Mouse (Mus musculus) gastrocnemius, postnatal 25 days (tissue): ENCODE measurements at regions not wholly inside any gene's neighbourhood (a gene's known extent, or its start where the extent isn't known, plus 50 kb on each side); places are given as distances from the start of the nearest gene placed in this dataset.

Experiments
- DNase-seq: peaks from one replicate; pipeline ENCODE4 v3.0.0; 2022

- no peak for DNase-seq
These were observed 398.6 kb downstream of the Brinp2 start for GRCm38 (mm10) chr1:157957506-157957905.

- no peak for DNase-seq
These were observed 391.7 kb downstream of the Brinp2 start for GRCm38 (mm10) chr1:157964461-157964860.

DNA sequence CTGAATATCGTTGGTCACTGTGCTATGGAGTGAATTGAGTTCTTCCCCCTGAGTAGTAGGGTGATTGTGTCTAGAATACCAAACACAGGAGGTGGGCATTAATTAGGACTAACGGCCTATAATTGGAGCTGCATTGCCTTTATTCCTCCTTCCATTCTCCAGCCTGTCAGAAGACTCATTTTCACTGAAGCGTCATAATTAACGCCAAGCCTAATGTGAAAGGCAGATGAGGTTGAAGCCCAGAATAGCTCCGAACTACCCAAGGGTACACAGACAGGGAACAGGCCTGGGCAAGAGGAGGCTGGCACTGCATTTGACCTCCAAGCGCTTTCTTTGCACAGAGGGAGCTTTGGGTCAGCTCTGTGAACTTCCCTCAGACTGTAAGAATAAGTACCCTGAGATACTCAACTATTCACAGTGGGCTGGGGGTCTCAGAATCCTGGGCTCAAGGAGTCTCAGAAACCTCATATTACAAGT is 386.5 kb downstream of the Brinp2 start:
- no peak for DNase-seq

- DNase-seq, result no peak
These were observed 382.5 kb downstream of the Brinp2 start for GRCm38 (mm10) chr1:157973373-157974232.

- DNase-seq, result no peak
These were observed 381.5 kb downstream of the Brinp2 start for GRCm38 (mm10) chr1:157974656-157975055.

- no peak for DNase-seq
These were observed 337.0 kb downstream of the Brinp2 start for GRCm38 (mm10) chr1:158019161-158019560.

- peak; percentile 35 for DNase-seq
These were observed 316.4 kb downstream of the Brinp2 start for GRCm38 (mm10) chr1:158039756-158040155.

DNA sequence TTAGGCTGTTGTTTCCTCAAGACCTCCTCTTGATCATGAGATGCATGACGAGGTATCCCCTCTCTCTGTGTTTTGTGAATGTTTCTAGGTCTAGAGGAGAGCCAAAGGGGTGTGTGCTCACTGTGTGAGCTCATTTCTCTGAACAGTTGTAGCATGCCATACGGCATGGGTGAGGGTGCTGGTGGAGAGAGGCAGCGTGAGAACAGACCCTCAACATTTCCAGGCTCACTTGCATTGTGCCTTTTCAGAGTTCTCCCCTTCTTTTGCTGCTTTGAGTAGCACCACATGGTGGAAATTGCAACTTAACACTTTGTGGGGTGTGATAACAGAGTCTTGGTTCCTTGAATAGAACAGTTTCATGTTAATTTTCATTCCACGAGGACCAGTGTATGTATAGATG is 315.8 kb downstream of the Brinp2 start:
- DNase-seq, result no peak

DNA sequence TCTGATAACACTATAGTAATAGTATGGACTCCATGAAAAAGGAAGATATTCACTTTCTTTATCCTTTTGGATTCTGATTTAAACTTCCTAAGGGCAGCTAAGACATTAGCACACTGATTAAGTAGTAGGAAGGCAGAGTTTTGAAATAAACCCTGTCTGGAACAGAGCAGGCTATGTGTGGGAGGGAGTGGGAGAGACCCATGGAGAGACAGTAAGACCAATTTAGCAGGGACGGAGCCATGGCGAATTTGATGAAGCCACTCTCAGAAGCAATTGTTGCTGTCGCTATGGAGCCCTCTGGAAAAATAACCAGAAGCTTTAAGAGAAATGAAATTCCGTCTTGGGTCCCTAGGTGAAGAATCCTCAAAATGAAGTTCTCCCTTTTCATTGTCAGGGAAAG is 303.5 kb downstream of the Brinp2 start:
- no peak for DNase-seq

GRCm38 (mm10) chr1:158054961-158055360 is 301.2 kb downstream of the Brinp2 start:
- DNase-seq, result no peak

GRCm38 (mm10) chr1:158056994-158057630 is 299.0 kb downstream of the Brinp2 start:
- no peak for DNase-seq

- DNase-seq, result no peak
These were observed 298.3 kb downstream of the Brinp2 start for GRCm38 (mm10) chr1:158057789-158058188.

DNA sequence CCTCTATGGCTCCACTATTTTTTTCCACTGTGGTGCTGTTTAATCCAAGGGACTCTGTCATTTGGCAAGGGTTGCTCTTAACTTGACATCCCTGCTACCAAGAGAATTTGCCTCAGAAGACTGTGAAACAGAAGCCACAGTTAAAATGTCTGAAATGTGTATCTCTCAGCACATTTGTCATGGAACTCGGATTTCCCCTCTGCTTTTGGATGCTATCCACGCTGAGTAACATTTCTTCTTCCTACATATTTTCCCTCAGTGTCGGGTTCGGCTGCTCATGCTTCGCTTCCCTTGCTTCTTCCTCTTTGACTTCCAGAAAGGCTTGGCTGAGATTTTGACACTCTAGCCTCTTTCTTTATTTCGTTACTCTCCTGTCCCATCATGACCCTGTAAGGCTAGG is 294.1 kb downstream of the Brinp2 start:
- no peak for DNase-seq

DNA sequence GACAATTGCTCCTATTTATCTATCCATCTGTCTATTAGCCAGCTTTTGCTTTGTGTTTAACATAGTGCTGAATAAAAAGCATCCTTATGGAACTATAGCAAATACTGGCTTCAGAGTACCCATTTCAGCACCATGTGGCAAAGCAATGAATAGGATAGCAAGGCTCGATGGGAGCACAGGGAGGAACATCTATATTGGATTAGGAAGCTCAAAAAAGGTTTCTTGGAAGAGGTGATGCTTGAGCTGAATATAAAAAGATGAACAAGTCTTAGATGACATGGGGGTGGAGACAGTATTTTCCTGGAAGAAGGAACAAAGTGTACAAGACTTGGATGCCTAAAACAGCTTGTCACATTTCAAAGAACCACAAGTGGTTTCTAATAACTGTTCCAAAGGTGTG is 273.9 kb downstream of the Brinp2 start:
- DNase-seq, result no peak

GRCm38 (mm10) chr1:158085856-158086255 is 270.3 kb downstream of the Brinp2 start:
- no peak for DNase-seq

DNA sequence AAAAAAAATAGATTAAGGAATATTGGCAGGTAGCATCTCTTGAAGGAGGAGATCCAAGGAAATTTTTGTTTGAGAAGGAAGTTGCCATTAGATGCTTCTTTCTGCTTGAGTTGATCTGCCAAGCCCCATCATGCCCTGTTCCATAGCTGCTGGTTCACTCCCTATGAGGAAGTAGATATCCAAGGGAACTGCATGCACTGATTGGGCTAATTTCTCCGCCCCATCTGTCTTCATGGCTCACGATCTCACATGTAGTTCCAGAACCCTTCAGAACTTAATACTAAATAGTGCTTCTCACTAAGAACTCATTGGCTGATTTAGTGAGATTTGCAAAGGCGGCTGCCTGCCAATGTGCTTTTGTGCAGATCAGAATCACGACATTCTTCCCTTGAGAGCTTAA is 258.6 kb downstream of the Brinp2 start:
- DNase-seq, result no peak

- no peak for DNase-seq
These were observed 236.4 kb downstream of the Brinp2 start for GRCm38 (mm10) chr1:158119708-158120107.

- DNase-seq, result no peak
These were observed 231.2 kb downstream of the Brinp2 start for GRCm38 (mm10) chr1:158124902-158125301.

GRCm38 (mm10) chr1:158126272-158126671 is 229.9 kb downstream of the Brinp2 start:
- no peak for DNase-seq

- no peak for DNase-seq
These were observed 226.8 kb downstream of the Brinp2 start for GRCm38 (mm10) chr1:158129243-158129770.

DNA sequence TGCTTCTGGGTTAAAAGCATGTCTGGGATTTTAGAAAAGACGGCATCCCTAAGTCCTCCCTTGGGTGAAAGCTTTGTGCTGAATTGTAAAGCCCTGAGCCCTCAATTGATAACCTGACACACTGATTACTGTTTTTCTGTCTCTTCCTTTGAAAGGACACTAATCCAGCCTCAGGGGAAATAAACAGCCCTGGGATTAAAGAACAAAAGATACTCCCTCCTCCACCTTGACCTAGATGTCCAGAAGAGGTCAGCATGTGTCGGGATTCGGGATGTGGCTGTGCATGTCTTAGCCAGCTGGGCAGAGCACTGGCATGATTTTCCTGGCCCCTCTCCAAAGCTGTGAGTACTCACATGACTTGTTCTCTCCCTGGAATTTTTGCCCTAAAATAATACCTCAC is 208.6 kb downstream of the Brinp2 start:
- DNase-seq, result no peak

- no peak for DNase-seq
These were observed 208.1 kb downstream of the Brinp2 start for GRCm38 (mm10) chr1:158148035-158148434.

- no peak for DNase-seq
These were observed 195.0 kb downstream of the Brinp2 start for GRCm38 (mm10) chr1:158161111-158161510.
